Mouse (Mus musculus): ENCODE data around the gene Gm11111. TPM values are rescaled to one million over a fixed set of nuclear protein-coding genes. Genes with fewer than 3 reads are reported as not detected.

The Gm11111 gene
- polyA plus RNA-seq, 1 experiment, result not detected

DNA sequence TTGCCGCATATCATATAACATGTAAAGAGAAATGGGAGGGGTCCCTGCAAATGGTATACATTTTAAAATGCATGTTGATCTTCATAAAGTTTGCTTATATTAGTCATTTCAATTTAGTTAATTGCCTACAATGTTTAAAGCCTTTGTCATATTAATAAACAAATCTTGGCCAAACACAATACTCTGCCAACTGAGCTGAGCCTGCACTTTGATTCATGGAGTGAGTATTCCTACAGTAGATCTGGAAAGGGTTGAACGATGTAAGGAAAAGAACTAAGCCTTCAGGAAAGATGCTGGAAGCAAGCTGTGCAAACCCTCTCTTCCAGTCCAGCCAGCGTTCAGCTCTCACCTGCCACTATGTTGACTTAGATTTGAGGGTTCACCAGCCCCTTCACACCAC is 29.6 kb downstream of the Gm11111 start:
- no peaks in the 10 kb centered on the region for H3K79me2 ChIP-seq (ENCODE audit: control insufficient read depth, insufficient read depth)
- no peaks in the 10 kb centered on the region for H3K36me3 ChIP-seq (ENCODE audit: control insufficient read depth, insufficient read depth)
- H3ac ChIP-seq (ENCODE audit: control insufficient read depth, insufficient read length, low read depth), result no peak overlapping the region
- H3K4me3 ChIP-seq (ENCODE audit: insufficient read depth, poor library complexity, severe bottlenecking), result no peak overlapping the region
- H3K79me3 ChIP-seq (ENCODE audit: low read depth), result no peaks in the 10 kb centered on the region
- no peak for TF ChIP-seq MYOG (IDR thresholded peaks at IDR 0.05; ENCODE audit: control insufficient read depth, extremely low read depth, insufficient read length)
- no peak for TF ChIP-seq MAX (IDR thresholded peaks at IDR 0.05)
- TF ChIP-seq CTCF (IDR thresholded peaks at IDR 0.05; ENCODE audit: control insufficient read depth, insufficient read depth, insufficient read length), result no peak
- no peak for TF ChIP-seq MYOD1 (IDR thresholded peaks at IDR 0.05; ENCODE audit: control insufficient read depth, insufficient read length, low read depth)
- TF ChIP-seq CEBPB (IDR thresholded peaks at IDR 0.05; ENCODE audit: low read depth), result no peak
- TF ChIP-seq FOSL1 (IDR thresholded peaks at IDR 0.05; ENCODE audit: insufficient read depth, low read length, poor library complexity, severe bottlenecking), result no peak
- H3K27me3 ChIP-seq (ENCODE audit: control insufficient read depth, insufficient read depth, insufficient read length), result no peaks in the 10 kb centered on the region

DNA sequence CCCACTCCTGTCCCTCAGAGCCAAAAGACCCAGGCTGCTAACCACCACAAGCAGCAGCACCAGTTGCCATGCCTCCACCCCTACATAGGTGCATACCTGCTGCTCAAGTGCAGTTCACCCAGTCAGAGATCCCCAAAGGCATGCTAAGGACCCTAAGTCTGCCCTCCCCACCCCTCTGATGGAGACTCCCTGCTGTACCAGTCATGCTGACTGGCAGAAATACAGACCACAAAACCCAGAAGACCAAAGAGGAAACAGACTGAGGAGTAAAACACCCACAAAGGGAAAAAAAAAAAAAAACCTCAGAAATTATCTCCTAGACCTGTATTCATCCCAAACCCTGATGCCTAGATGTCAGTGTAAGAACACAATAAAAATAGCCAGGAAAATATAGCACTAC is 33.4 kb downstream of the Gm11111 start:
- Histone ChIP-seq H3K27me3 (ENCODE audit: control insufficient read depth, insufficient read depth, insufficient read length) (no peaks in the 10 kb centered on the region), H3K4me3 (ENCODE audit: insufficient read depth, poor library complexity, severe bottlenecking) (no peak overlapping the region), H3K79me3 (ENCODE audit: low read depth) (no peaks in the 10 kb centered on the region), H3ac (ENCODE audit: control insufficient read depth, insufficient read length, low read depth) (no peak overlapping the region), H3K36me3 (ENCODE audit: control insufficient read depth, insufficient read depth) (no peaks in the 10 kb centered on the region), H3K79me2 (ENCODE audit: control insufficient read depth, insufficient read depth) (no peaks in the 10 kb centered on the region)
- TF ChIP-seq MAX (IDR thresholded peaks at IDR 0.05) (no peak), MYOD1 (IDR thresholded peaks at IDR 0.05; ENCODE audit: control insufficient read depth, insufficient read length, low read depth) (no peak), MYOG (IDR thresholded peaks at IDR 0.05; ENCODE audit: control insufficient read depth, extremely low read depth, insufficient read length) (no peak), CEBPB (IDR thresholded peaks at IDR 0.05; ENCODE audit: low read depth) (no peak), USF1 (IDR thresholded peaks at IDR 0.05; ENCODE audit: low read depth) (no peak)

Other genes starting within 250 kb of the Gm11111 start
- 0.09 TPM for gene Cfap299, start 223.4 kb upstream of the Gm11111 start, polyA plus RNA-seq (2012; fragmentation: generic; extraction: Trizol)